ENCODE assay signal across 27 mouse cellular contexts in genomic region chr11:97190992-97191391, GRCm38 (mm10). TPM values are rescaled to one million over a fixed set of nuclear protein-coding genes. Genes with fewer than 3 reads are reported as not detected.
A peak's percentile ranks its signal among the peaks of the same experiment; 100 is the strongest.
DNase-seq lines count a peak whose midpoint lies in the region; ATAC-seq and TF ChIP-seq lines count a peak whose summit lies in the region.
"Had no signal": no experiment of that assay in that cellular context is flagged by ENCODE, and none has a peak within 500 bp of the region (broad histone marks: within the 10 kb centered on the region; RNA-seq: fewer than 3 reads in every experiment).

No protein-coding gene starts in this region.

- peaks cover 3% of the 10 kb centered on the region; the same call in 1 of the 2 replicates for H3K36me3 ChIP-seq in heart, embryonic 12.5 days
- H3K36me3 ChIP-seq in ES-Bruce4 (ENCODE audit: control insufficient read depth, insufficient read depth, low read length, poor library complexity, severe bottlenecking) (peaks cover 7% of the 10 kb centered on the region), macrophage (ENCODE audit: inconsistent target) (no peaks in the 10 kb centered on the region)
- peaks cover 4% of the 10 kb centered on the region for H3K36me3 ChIP-seq in forebrain, embryonic 14.5 days (ENCODE audit: control insufficient read depth, insufficient read depth, low read length)
- H3K36me3 ChIP-seq: embryonic facial prominence, embryonic 13.5 days; hindbrain, embryonic 13.5 days; midbrain, embryonic 13.5 days had no signal

- H3K4me2 ChIP-seq in heart, embryonic 12.5 days = no peak overlapping the region
- no peak overlapping the region for H3K4me2 ChIP-seq in forebrain, embryonic 14.5 days (ENCODE audit: low read length)
- H3K4me2 ChIP-seq: embryonic facial prominence, embryonic 13.5 days; forebrain, embryonic 13.5 days; hindbrain, embryonic 13.5 days; limb, embryonic 12.5 days; liver, embryonic 11.5 days; midbrain, embryonic 13.5 days had no signal

- H3K9me3 ChIP-seq in heart, embryonic 12.5 days (replicated peaks) = no peaks in the 10 kb centered on the region
- H3K9me3 ChIP-seq in ES-Bruce4 (replicated peaks; ENCODE audit: control insufficient read depth, insufficient read depth, low read length, poor library complexity, severe bottlenecking) = no peaks in the 10 kb centered on the region
- H3K9me3 ChIP-seq in forebrain, embryonic 14.5 days (replicated peaks; ENCODE audit: control insufficient read depth, low read length) = no peaks in the 10 kb centered on the region
- H3K9me3 ChIP-seq: embryonic facial prominence, embryonic 13.5 days; forebrain, embryonic 13.5 days; hindbrain, embryonic 13.5 days; limb, embryonic 12.5 days; megakaryocyte, embryonic 14.5 days; midbrain, embryonic 13.5 days had no signal

- WGBS in heart, embryonic 12.5 days = 90% methylated on average over 6 of the region's 6 CpGs
- 37% methylated on average over 5 of the region's 6 CpGs for WGBS in macrophage (ENCODE audit: missing documents)
- 89% methylated on average over 6 of the region's 6 CpGs for WGBS in forebrain, embryonic 14.5 days

- H3K79me2 ChIP-seq in macrophage (ENCODE audit: inconsistent target) = peaks cover 13% of the 10 kb centered on the region

- TF ChIP-seq EP300 in ES-Bruce4 (IDR thresholded peaks at IDR 0.05; ENCODE audit: insufficient read depth, low read depth, low read length) = no peak

- DNase-seq in heart, adult 8-10 months (ENCODE audit: low spot score) = peak; percentile 23
- peak; percentile 47 for DNase-seq in 416B (ENCODE audit: low read depth)
- DNase-seq in cerebellum, adult 8-10 months = no peak
- DNase-seq in forebrain, embryonic 14.5 days (ENCODE audit: low spot score) = no peak
- DNase-seq in right cerebral cortex, postnatal 4 days = no peak
- DNase-seq: cerebellum, adult 11 months; cerebellum, postnatal 10 days; gastrocnemius, adult 2 months; heart, postnatal 36 days; kidney, adult 18-20 months; kidney, postnatal 10 days; liver, postnatal 0 days; lung, postnatal 10 days; right cerebral cortex, postnatal 14 days; thymus, postnatal 14 days had no signal

- no peak overlapping the region for H3K9ac ChIP-seq in heart, embryonic 12.5 days
- H3K9ac ChIP-seq in ES-Bruce4 (ENCODE audit: low read depth, poor library complexity, severe bottlenecking) = 0 out of 2 replicates have a peak overlapping the region, but pooled peaks have one; percentile 21
- no peak overlapping the region for H3K9ac ChIP-seq in forebrain, embryonic 14.5 days (ENCODE audit: low read length)
- H3K9ac ChIP-seq: forebrain, embryonic 13.5 days; hindbrain, embryonic 13.5 days; limb, embryonic 12.5 days; liver, postnatal 0 days; midbrain, embryonic 13.5 days had no signal

- TF ChIP-seq CTCF in ES-Bruce4 (IDR thresholded peaks at IDR 0.05; ENCODE audit: low read depth, low read length) = no peak

- peaks cover 9% of the 10 kb centered on the region for H3K4me1 ChIP-seq in heart, embryonic 12.5 days (replicated peaks)
- H3K4me1 ChIP-seq in ES-Bruce4 (ENCODE audit: control insufficient read depth, insufficient read depth, low read length) = no peaks in the 10 kb centered on the region
- H3K4me1 ChIP-seq in forebrain, embryonic 14.5 days (ENCODE audit: control insufficient read depth, insufficient read depth, low read length) = peaks cover 11% of the 10 kb centered on the region; the same call in 1 of the 2 replicates

- no peak for TF ChIP-seq POLR2A in ES-Bruce4 (IDR thresholded peaks at IDR 0.05; ENCODE audit: insufficient read depth, low read length)

- H3K27me3 ChIP-seq in heart, embryonic 12.5 days (replicated peaks) = no peaks in the 10 kb centered on the region
- no peaks in the 10 kb centered on the region for H3K27me3 ChIP-seq in ES-Bruce4 (ENCODE audit: control insufficient read depth, insufficient read depth, low read length, poor library complexity, severe bottlenecking)
- H3K27me3 ChIP-seq in forebrain, embryonic 14.5 days (replicated peaks; ENCODE audit: control insufficient read depth, insufficient read depth, low read length) = no peaks in the 10 kb centered on the region
- H3K27me3 ChIP-seq: embryonic facial prominence, embryonic 13.5 days; forebrain, embryonic 13.5 days; hindbrain, embryonic 13.5 days; limb, embryonic 12.5 days; megakaryocyte, embryonic 14.5 days; midbrain, embryonic 13.5 days; Patski had no signal

- no peak overlapping the region for H3K4me3 ChIP-seq in heart, embryonic 12.5 days
- H3K4me3 ChIP-seq in ES-Bruce4 (ENCODE audit: low read depth, low read length) (no peak overlapping the region), macrophage (ENCODE audit: inconsistent target) (no peak overlapping the region)
- no peak overlapping the region for H3K4me3 ChIP-seq in forebrain, embryonic 14.5 days (ENCODE audit: low read depth, low read length)
- H3K4me3 ChIP-seq: embryonic facial prominence, embryonic 13.5 days; forebrain, embryonic 13.5 days; gastrocnemius, adult 2 months; hindbrain, embryonic 13.5 days; limb, embryonic 12.5 days; megakaryocyte, embryonic 14.5 days; midbrain, embryonic 13.5 days had no signal

- no peak overlapping the region for H3K27ac ChIP-seq in heart, embryonic 12.5 days (ENCODE audit: poor library complexity, severe bottlenecking)
- H3K27ac ChIP-seq in ES-Bruce4 (ENCODE audit: insufficient read depth, low read length) (no peak overlapping the region), macrophage (peak overlapping the region; percentile 31)
- no peak overlapping the region for H3K27ac ChIP-seq in forebrain, embryonic 14.5 days (ENCODE audit: low read depth, low read length)
- H3K27ac ChIP-seq: embryonic facial prominence, embryonic 13.5 days; forebrain, embryonic 13.5 days; gastrocnemius, adult 2 months; hindbrain, embryonic 13.5 days; limb, embryonic 12.5 days; midbrain, embryonic 13.5 days had no signal

- no peak for ATAC-seq in heart, embryonic 12.5 days (ENCODE audit: insufficient number of reproducible peaks, low FRiP score)
- no peak for ATAC-seq in forebrain, embryonic 14.5 days
- ATAC-seq: forebrain, embryonic 13.5 days; inflammation-experienced regulatory T-cells, adult 6 months; liver, postnatal 0 days; midbrain, embryonic 13.5 days; Patski had no signal

RNA-seq across cellular contexts. Expression of gene Kpnb1, which starts 3.3 kb away (rescaled TPM):
- 10 to 100 TPM; 78.7 to 80.0 (median 79.7) TPM for total RNA-seq in heart, adult 8-10 months (2022)
- polyA plus RNA-seq in heart, embryonic 12.5 days (2016; fragmentation: Nextera tagmentation; extraction: Ambion mirVana) = 41.7 and 45.4 TPM in 2 replicates
- 316 and 345 TPM in 2 replicates for polyA plus RNA-seq in ES-Bruce4 (2011; ENCODE audit: insufficient read depth, insufficient read length, low read depth, missing spikeins)
- 100 to 1,000 TPM in 17 of 26 experiments, 10 to 100 TPM in 9; 32.5 to 177 (median 129) TPM for total RNA-seq in macrophage (2018; cell fraction: chromatin; rRNA removed)
- total RNA-seq in macrophage (2018; cell fraction: cytosol; rRNA removed) = 100 to 1,000 TPM in 4 of 26 experiments, 10 to 100 TPM in 22; 57.8 to 122 (median 82.9) TPM
- total RNA-seq in macrophage (2018; cell fraction: nucleus; rRNA removed) = 100 to 1,000 TPM in 13 of 26 experiments, 10 to 100 TPM in 13; 49.6 to 222 (median 99.3) TPM
- 63.7 to 139 TPM (median 123 TPM) in 3 replicates for polyA plus RNA-seq in macrophage (2018)
- 41.7 and 41.9 TPM in 2 replicates for polyA plus RNA-seq in forebrain, embryonic 14.5 days (2014; fragmentation: Nextera tagmentation; extraction: Ambion mirVana)

RNA-seq across cellular contexts. Expression of gene Tbkbp1, which starts 39.7 kb away (rescaled TPM):
- total RNA-seq in heart, adult 8-10 months (2022) = 10 to 100 TPM; 12.2 to 14.9 (median 13.9) TPM
- 10.6 and 12.6 TPM in 2 replicates for polyA plus RNA-seq in heart, embryonic 12.5 days (2016; fragmentation: Nextera tagmentation; extraction: Ambion mirVana)
- polyA plus RNA-seq in ES-Bruce4 (2011; ENCODE audit: insufficient read depth, insufficient read length, low read depth, missing spikeins) = 5.4 and 6.1 TPM in 2 replicates
- 10 to 100 TPM; 10.1 to 60.2 (median 30.0) TPM for total RNA-seq in macrophage (2018; cell fraction: chromatin; rRNA removed)
- total RNA-seq in macrophage (2018; cell fraction: cytosol; rRNA removed) = 10 to 100 TPM in 22 of 26 experiments, 1 to 10 TPM in 4; 8.5 to 26.7 (median 15.7) TPM
- 10 to 100 TPM; 11.8 to 48.8 (median 23.9) TPM for total RNA-seq in macrophage (2018; cell fraction: nucleus; rRNA removed)
- 21.0 to 27.3 TPM (median 25.6 TPM) in 3 replicates for polyA plus RNA-seq in macrophage (2018)
- 4.8 and 5.4 TPM in 2 replicates for polyA plus RNA-seq in forebrain, embryonic 14.5 days (2014; fragmentation: Nextera tagmentation; extraction: Ambion mirVana)

Comparison
In these comparisons a context has a peak if more than half of its experiments do, and no peak if none do; other contexts are left out.
1. DNase-seq: peak in heart, adult 8-10 months (single experiment) and 416B (single experiment); none in cerebellum, adult 8-10 months (single experiment), forebrain, embryonic 14.5 days (single experiment) and right cerebral cortex, postnatal 4 days (single experiment).